Mouse (Mus musculus): ENCODE data around the gene Cntnap5a.
A peak's percentile ranks its signal among the peaks of the same experiment; 100 is the strongest.

Gene Cntnap5a

DNA sequence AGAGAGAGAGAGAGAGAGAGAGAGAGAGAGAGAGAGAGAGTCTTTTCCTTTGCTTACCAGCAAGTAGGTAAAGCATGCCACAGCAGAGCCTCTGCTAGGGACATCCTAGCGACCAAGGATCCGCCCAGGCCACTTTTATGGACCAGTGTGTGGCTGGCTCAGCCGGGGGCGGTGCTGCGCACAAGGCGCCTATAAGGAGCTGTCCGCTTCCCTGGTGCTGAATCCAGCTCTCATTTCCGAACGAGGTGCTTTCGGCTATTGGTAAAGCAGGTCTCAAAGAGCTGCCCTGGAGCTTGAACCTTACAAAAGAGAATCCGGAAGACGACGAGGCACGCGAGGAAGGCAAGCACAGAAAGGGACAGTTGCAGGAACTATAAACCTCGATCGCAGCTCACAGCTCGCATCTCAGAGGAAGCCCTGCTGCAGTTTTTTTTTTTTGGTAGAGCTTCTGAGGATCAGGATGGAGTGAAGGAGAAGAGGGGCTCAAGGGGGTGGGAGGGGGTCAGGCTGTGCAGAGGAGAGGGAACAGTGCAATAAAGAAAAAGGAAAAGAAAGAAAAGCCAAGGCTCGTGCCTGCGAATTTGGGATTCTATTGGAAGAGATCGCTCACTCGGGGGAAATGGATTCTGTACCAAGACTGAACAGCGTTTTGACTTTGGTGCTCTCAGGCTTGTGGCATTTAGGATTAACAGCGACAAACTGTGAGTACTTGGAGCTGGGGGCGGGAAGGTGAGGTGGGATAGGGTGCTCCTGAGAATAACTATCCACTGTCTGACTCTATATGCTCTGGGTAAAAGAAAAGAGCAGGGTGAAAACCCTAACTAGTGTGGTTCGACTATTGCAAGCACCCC is at the start of gene Cntnap5a:
Gene Cntnap5a, plus strand, starts transcription at position 239 of the 851 bp plus-strand sequence.
- peak; percentile 83 for DNase-seq (ENCODE audit: low spot score)

DNA sequence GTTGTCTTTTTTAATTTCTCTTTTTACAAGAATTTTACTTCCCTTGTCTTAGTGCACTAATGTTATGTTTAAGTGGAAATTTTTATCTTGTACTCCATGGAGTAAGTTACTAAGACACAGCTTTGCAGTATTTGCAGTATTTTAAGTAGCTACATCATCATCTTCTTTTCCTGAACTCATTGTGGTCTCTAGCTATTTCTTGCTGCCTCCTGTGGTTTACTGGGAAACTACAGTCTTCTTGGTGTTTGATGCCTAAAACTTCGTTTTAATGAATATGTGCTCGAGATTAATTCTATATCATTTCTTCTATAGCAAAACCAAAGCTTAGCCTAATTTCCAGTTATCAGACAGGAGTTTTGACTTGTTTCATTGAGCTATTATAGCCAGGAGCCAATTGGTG is 37.6 kb upstream of the Cntnap5a start:
- no peak for DNase-seq (ENCODE audit: low spot score)

DNA sequence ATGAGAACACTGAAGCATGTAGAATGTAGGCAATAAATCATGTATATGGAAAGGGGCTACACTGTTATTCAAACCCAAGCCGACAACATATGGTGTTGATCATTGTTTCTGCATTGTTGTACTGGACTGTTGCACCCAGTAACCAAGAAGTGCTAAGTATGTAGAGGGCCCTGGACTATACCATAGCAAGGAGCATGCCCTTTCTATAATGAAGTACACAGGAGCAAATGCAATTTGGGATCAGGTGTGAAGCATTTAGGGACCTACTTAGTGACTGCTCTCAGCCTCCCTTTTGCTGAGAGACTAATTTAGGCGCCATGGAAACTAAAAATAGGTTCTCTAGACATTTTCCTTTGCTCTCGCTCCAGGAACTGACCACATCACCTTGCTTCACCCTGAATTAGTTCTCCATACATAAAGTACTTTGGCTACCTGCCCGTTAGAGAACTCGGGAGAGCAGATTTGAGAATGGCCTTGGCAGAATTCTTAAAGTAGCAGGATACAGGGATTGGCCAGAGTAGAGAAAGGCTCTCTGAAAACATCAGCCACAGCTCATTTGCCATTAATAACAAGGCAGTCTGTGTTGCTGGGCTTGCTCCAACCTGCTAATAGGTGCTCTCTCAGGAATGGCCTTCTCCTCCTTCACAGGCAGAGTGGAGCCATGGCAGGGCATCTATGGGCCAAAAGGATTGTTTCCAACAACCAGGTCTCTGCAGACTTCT is 26.1 kb upstream of the Cntnap5a start:
- no peak for DNase-seq (ENCODE audit: low spot score)

DNA sequence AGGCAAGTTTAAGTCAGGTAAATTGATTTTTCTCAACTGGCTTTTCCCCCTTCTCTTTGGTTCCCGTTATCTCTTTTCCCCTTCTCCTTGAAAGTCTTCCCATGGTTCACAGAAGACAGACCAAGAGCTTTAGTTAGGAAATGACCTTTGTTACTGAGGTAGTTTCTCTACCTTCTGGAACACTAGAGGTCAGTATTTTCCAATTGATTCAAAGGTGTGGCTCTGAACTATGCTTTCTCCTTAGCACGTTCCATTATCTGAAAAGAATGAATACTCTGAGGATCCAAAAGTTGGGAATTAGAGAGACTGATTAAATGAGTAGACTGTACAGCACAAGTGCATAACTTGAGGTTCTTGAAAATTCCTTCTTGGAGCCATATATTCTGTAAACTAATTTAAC is 1.9 kb downstream of the Cntnap5a start:
- DNase-seq (ENCODE audit: low spot score): peak; percentile 49

DNA sequence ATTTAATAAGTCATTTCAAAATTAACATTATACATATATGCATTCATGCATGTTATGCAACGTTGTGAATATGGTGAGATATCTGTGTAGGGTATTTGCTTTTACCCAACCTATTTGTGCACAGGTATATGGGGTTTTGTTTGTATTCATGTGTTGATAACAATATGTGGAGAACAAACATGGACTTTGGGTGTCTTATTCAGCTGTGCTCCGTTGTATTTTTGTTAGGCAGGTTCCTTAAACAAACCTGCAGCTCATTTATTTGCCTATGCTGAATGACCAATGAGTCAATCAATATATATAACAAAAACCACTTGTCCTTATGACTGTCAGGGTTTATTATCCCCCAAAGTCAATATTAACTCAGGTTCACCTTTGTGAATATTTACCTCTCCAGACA is 15.2 kb downstream of the Cntnap5a start:
- DNase-seq (ENCODE audit: low spot score): no peak

DNA sequence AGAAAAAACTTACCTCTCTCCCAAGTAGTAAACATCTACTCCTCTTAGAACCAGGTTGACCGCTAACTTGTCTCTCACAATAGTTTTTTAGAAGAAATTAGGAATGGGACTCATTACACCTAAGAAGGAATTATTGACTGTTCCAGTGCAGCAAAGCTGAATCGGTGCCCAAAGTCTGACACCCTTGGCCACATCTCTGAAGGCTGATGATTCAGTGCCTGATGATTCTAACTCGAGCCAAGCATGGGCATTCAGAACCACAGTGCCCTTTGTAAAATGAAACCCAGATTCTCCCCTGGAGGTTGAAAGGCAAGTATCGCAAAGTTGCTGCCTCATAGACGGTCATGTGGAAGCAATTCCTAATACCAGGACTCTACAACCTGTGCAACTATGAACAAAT is 58.0 kb downstream of the Cntnap5a start:
- DNase-seq (ENCODE audit: low spot score): no peak

DNA sequence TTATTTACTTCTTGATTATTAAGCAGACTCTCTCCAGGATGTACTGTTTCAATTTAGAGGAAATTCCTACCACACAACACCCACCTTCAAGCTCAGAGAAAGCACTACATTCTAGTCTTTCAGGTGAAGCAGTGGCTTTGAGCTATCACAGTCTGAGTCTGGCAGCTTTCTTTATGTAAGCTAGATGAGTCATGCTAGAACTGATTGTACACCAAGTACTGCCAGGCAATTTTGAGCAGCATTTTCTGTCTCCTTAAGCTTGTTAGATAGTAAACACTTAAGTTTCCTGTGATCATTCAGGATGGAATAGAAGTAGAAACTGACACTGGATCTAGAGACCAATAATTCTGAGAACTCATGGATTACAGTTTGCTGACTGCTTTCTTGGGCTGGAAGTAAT is 61.0 kb downstream of the Cntnap5a start:
- no peak for DNase-seq (ENCODE audit: low spot score)

DNA sequence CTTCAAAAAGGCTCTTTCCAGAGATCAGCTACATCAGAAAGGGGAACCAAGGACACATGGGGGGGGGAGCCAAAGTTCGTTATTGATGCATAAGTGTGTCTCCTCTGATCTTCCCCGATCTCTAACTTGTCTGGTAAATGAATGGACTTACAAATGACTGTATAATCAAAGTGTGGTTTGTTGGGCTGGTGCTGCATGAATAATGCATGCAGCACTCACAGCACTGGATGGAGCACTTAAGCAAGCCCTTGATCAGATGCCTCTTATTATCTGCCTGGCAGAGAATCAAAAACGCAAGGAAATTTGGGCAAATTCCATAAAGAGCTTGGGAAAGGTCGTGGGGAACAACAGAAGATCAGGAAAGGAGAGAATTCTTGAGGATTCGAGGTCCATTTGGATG is 100.2 kb downstream of the Cntnap5a start:
- DNase-seq (ENCODE audit: low spot score): peak; percentile 11

DNA sequence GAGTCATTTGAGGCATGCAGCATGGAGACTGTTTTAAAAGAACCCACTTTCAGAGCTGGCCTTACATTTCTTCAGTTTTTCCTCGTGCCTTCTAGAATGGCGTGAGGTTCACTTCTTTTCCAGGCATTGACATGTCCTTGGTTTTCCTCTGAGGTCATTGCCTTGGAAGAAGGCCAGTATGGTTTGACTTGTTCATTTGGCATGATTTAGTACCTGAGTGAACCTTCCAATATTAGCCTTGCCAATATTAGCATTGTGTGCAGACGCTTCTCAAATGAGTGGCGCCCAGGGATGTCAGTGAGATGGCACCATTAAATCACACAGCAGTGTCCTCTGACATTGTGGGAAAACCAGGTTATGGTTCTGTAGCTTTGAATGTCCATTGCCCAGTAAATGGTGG is 158.0 kb downstream of the Cntnap5a start:
- no peak for DNase-seq (ENCODE audit: low spot score)

DNA sequence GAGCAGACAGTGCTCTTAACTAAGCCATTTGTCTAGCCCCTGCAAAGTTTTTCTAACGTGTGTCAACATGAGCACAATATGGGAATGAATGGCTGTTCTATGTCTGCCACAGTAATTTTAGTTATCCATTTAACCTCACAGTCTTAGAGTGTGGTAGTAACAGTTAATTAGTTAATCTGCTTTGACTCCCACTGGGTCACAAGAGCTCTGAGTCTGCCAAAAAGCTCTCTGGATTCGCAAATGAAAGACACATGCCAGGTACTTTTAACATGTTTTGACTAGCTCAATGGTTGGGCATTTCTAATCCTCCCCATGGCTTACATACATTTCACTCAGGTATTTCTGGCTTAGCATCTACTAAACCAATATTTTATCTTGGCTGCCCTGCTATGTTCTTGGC is 163.0 kb downstream of the Cntnap5a start:
- DNase-seq (ENCODE audit: low spot score): no peak

DNA sequence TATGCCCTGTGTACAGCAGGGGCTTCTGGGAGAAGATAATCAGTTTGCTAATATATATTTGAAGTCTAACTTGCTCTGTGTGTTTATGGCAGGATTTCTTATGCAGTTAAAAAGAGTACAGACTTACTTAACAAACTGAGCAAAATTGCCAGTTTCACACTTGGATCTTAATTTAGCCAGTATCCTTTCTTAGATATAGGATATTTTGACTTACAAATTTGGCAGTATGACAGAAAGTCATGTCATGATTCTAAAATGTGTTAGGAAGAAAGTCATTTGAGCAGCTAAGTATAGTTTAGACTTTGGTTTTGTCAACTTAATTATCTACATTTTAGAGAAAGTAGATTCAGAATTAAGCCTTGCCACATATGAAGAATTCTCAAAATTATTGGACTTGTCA is 167.7 kb downstream of the Cntnap5a start:
- no peak for DNase-seq (ENCODE audit: low spot score)

DNA sequence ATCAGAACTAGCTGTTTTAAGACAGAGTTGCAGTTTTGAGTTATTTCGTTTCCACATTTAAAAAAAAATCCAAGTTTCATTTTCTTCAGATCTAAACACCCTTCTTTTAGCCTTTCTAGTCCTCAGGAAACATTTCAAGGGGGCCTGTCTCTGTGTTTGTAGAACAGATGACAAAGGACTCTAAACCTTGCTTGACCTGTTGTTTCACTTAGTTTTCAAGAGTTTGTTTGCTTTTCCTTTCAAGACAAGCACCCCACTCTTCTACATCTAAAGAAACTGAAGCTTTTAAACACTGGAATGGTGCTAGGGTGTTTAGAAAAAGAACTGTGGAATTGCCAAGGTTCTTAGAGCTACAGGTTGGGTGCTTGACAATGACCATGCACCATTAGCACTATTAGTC is 233.8 kb downstream of the Cntnap5a start:
- no peak for DNase-seq (ENCODE audit: low spot score)

DNA sequence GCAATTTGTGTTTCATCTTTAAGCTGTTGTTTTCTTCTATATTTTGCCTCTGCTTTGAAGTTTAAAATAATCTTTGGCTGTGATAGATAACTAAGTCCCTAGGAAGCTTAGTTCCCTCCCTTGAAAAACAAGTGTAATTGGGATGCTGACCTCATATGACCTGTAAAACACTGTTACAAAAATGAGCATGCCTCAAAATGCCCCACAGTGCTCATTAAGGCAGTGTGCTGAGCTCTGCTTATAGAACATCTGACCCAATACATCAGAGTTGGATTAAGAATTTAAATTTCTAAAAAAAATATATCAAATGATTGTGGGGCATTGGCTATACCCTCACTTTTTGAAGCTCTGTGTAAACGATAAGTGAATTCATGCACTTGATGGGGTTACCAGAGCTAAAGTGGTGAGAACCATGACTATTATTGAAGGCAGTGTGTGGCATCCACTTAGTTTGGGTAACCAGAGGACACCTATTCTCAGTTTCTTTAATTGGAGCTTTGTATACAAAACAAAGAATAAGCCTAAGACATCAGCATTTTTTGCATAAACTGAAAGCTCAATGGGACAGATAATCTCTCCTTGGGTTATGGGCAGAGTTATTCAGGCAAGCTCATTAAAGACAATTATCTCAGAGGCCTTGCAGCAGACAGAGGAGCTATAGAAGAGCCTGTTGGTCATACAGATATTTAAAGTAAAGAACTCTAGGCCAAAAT is 241.6 kb downstream of the Cntnap5a start:
- peak; percentile 55 for DNase-seq (ENCODE audit: low spot score)

DNA sequence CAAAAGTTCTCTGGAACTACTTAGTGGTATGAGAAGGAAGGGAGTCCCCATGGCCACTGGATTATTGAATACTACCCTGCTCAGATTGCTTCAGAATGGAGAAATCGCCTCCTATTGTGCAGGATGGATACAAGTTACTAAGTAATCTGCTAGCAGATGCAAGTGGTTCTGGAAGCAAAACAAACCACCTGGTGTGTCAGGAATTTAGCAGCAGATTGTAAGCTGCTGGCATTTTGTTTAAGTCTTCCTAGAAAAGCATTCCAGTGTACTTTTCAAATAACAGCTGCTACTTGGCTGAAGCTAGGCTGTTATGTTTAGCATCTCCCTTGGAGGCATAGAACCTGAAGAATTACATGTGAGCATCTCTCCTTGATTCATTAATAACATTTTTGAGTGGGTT is 247.5 kb downstream of the Cntnap5a start:
- DNase-seq (ENCODE audit: low spot score): no peak

DNA sequence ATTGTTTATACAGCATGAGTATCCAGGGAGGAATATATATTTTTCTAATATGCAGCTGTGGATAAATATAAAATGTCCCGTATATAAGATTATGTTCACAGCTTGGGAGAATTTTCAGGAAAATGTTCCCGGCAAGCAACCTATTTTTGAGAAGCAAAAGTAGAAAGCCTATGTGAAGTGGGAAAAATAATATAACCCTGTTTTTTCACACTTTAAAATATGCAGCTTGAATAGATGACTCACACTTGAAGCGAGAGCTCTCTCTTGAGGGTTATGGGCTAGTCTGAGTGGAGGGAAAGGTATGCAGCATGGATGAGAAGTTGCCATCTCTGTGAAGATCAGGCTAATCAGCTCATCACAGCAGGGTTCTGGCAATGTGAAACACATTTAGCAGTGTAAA is 261.3 kb downstream of the Cntnap5a start:
- no peak for DNase-seq (ENCODE audit: low spot score)

DNA sequence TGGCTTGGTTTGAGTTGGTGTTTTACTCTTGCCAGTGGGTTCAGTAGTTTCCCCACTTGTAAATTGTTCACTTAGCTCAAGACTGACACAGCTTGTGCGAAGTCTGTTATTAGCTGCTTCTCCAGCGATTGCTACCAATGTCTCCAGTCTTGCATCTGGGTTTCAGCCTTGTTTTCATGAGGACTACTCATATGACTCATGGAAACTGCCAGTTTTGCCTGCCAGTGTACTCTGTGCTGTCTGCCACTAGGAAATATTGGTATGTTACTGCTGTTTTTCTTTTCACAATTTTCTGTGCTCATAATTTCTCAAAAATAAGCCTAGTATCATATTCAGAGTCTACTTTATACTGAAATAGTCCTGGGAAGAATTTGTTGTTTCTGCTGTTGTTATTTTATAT is 272.0 kb downstream of the Cntnap5a start:
- no peak for DNase-seq (ENCODE audit: low spot score)

DNA sequence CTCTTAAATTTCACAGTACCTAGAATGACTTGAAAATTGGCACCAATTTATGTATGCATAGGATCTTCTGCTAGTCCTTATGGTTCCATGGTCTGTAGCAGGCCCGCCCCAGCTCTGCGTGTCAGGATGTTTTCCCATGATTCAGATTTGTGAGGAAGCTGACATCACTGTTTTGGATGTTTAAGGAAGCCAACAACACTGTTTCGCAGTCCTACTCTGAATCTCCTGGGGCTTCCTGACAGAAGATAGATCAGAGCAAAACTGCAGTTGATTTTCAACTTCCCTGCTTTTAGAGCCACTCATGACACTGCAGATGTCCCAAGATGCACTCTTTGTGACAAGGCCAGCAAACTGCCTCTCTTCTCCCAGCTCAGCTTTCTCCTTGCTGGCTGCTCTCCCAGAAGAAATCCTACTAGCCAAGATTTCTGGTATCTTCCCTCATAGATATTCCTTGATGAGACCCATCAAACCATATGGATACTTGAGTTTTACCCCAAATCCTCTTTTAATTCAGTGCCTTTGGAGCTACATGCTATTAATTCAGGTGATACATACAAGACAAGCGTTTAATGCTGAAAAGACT is 280.5 kb downstream of the Cntnap5a start:
- no peak for DNase-seq (ENCODE audit: low spot score)

DNA sequence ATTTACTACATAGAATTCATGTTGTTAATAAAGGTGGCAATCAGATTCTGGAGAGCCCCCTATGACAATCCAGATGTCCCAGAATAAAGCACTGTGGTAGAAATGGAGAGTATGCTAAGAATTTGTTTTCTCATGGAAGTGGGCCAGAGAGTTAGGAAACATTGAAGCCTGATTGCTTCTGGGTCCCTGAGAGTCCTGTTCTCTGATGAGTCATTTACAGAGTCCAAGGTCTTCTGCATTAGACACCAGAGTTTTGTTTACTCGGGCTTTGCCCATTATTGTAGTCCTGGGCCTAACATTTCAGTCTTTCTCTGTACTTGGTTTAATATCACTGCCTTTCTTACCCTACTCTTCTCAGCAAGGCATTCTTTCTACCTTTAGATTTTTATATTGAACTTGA is 305.6 kb downstream of the Cntnap5a start:
- DNase-seq (ENCODE audit: low spot score): no peak

DNA sequence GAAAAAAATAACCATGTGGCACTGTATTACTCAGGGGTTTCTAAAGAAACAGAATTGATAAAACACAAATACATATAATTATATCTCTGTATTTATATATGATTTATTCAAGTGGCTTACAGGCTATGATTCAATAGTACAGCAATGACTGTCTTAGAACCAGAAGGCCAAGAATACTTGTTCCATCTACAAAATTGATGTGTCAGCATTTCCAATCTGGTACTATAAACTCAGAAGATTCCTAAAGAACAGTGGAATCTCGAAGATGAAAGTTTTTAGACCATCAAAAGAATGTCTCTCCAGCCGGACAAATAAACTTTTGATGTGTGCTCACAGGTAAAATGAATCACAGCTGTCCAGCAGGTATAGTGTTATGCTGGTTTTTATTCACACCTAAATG is 331.2 kb downstream of the Cntnap5a start:
- no peak for DNase-seq (ENCODE audit: low spot score)

DNA sequence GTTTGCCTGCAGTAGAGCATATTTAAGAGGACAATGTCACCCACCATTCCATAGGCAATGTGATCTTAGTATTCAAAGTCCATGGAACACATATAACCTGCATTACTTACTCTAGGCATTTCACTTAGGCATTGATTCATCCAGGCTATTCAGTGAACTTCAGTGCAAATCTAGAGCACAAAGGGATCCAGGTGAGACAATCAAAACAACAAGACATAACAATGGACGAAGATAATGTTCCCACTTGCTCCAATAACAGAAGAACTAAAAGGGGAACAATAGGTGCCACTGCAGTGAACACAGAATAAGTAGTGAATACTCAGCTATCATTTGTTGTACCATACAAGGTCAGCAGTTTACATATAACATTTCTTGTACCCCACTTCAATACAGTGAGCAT is 345.1 kb downstream of the Cntnap5a start:
- no peak for DNase-seq (ENCODE audit: low spot score)

DNA sequence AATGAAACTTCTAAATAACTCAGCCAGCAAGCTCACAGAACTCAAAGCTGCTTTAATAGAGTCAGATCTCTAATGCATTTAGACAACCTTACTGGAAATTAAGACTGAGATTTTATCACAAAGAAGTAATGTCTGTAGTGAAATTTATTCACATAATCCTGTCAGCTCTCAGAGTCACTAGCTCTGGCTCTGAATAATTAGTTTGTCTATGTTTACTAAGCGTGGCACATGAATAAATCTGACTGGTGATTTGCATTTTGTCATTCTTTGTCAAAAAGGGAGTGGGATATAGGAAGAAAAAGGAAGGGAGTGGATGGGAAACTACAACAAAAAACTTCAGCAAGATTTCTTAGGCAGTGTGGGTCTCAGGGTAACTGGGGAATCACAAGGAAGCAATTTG is 351.3 kb downstream of the Cntnap5a start:
- no peak for DNase-seq (ENCODE audit: low spot score)

DNA sequence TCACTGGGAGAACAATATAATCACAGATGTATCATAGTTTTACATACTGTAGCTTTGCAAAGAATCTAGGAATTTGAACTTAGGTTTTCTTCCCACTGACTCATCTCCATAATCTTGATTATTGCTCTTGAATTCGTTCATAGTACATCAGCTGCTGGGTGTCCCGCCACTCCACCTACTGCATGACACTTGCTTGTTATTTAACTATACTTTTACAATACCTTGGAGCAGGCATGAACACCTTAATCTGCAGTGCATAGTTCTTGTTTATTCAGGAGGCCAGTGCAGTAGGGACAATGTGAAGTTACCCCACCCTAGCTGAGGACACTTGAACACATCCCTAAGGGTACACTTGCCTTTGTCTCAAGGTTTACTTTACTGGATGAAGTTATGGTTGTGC is 352.3 kb downstream of the Cntnap5a start:
- no peak for DNase-seq (ENCODE audit: low spot score)

DNA sequence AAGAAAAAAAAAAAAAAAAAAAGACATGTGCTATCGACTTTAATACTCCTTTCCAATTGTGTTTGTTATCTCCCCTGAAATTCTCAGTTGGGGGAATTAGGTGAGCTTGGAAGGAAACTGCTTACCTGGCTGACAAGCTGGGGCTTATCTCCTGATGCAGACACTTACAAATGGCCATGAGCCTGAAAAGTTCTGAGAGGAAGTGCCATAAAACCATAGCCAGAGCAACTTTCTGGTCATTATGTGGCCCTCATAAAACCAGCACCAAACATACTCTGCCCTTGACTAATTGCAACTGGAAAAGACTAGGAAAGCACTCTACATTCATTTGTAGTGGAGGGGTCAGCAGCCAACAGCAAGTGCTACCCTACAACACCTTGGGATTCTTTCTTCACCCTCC is 359.5 kb downstream of the Cntnap5a start:
- no peak for DNase-seq (ENCODE audit: low spot score)
